Mouse (Mus musculus): ENCODE results near the gene Mapk14.

DNA sequence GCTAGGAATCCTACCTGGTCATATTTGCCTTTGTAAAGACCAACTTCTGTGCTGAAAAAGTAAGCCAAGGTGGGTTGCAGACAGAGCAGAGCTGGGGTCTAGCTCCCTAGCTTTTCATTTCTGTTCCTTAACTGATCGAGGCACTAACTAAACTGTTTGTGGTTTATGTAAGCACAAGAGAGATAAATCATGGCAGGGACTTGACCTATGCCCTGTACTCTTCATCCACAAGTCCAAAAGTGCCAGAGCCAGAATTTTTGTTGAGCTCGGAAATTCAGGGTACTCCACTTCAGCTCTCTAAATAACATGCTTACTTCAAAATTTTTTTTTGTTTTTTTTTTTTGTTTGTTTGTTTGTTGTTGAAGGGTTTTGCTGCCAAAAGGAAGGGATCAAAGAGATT is 5.5 kb downstream of the Mapk14 start:
- TF ChIP-seq CTCF (IDR thresholded peaks at IDR 0.05; ENCODE audit: low read depth), result no peak
- TF ChIP-seq EP300 (IDR thresholded peaks at IDR 0.05; ENCODE audit: low read depth), result no peak

All from liver, postnatal 0 days (tissue).